Mouse (Mus musculus) brain, embryonic 14.5 days (tissue): Measurements from ENCODE around the gene Slc18a2.

Experiments
- CTCF ChIP-seq: fragments of 200-500 bp; IDR thresholded peaks from 2 replicates; pipeline ENCODE4 v1.5.1; 2012; ENCODE audit warnings: inconsistent platforms, mild to moderate bottlenecking, moderate library complexity, borderline replicate concordance; ENCODE audit not compliant: insufficient read depth, insufficient read length; ENCODE audit errors: extremely low read depth
- POLR2A ChIP-seq: fragments of 200-500 bp; IDR thresholded peaks from 2 replicates; pipeline ENCODE4 v1.6.1; 2012; ENCODE audit warnings: mild to moderate bottlenecking, inconsistent platforms, borderline replicate concordance; ENCODE audit not compliant: poor library complexity, insufficient read depth, insufficient read length, severe bottlenecking; ENCODE audit errors: extremely low read depth

DNA sequence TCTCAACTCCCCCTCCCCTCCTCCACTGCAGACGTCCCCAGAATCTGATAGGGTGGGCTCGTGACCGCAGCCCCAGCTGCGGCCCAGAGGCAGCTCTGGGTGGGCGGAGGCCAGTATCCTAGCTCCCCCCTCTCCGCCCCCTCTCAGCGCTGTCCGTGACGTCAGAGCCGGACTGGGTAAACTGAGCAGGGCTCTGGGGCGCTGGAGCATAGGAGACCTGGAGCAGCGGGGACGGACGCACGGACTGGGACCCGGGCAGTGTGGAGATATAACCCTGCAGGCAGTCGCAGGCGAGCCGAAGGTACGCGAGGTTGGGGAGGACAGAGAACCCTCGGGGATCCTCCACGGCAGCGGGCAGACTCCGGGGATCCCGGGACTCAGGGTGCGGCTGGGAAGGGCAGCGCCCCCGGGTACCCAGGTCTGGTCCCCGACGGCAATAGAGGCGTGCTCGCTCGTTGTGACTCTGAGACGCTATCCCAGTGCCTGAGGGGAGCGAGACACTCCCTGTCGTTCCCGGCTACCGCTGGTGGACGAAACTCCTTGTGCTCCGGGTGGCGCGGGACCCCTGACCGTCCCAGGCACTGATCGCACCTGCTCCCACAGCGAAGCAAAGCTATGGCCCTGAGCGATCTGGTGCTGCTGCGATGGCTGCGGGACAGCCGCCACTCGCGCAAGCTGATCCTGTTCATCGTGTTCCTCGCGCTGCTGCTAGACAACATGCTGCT, at the start of gene Slc18a2:
- no peak for TF ChIP-seq POLR2A
- TF ChIP-seq CTCF: no peak
